Mouse (Mus musculus): ENCODE data around the gene Keap1. TPM values are rescaled to one million over a fixed set of nuclear protein-coding genes. Genes with fewer than 3 reads are reported as not detected.

The Keap1 gene
- polyA plus RNA-seq, 1 experiment from 2014 or later = 60.4 TPM

DNA sequence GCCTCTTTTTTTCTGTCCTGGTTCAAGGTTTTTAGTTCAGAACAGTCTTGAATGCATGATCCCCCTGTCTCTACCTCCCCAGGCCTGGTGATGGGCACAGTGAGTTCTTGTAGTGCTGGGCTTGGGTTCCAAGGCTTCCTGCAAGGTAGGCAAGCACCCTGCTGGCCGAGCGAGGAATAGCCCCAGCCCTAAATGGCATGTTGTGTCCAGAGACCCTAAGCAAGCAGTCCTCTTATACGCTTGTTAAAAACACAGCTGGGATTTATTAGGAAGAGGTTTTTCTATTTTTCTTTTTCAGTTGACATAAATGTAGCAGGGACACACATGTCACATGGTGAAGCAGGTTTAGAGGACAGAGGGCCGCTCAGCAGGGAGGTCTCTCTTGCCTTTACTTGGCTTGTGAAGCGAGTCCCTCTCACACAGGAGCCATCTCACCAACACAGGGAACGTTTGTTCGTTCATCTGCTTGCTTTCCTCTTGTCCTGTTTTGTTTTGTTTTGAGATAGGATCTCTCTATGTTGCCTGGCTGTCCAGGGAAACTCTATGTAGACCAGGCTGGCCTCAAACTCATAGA, 25.5 kb downstream of the Keap1 start:
- Histone ChIP-seq H3K27ac (ENCODE audit: low read length) (no peak overlapping the region), H3K4me1 (replicated peaks; ENCODE audit: control insufficient read depth, insufficient read depth, low read length) (no peaks in the 10 kb centered on the region), H3K4me3 (ENCODE audit: low read length) (no peak overlapping the region), H3K36me3 (ENCODE audit: control insufficient read depth, insufficient read depth, low read length) (no peaks in the 10 kb centered on the region), H3K9me3 (ENCODE audit: control insufficient read depth, low read length) (no peaks in the 10 kb centered on the region), H3K4me2 (ENCODE audit: low read depth, low read length) (no peak overlapping the region), H3K9ac (ENCODE audit: low read length) (no peak overlapping the region), H3K27me3 (ENCODE audit: control insufficient read depth, insufficient read depth, low read depth, low read length) (no peaks in the 10 kb centered on the region)
- 40% methylated on average over 7 of the region's 7 CpGs for WGBS
- ATAC-seq (ENCODE audit: low read depth) = no peak

- no peak for ATAC-seq (ENCODE audit: low read depth)
- Histone ChIP-seq H3K4me3 (ENCODE audit: low read length) (no peak overlapping the region), H3K4me2 (ENCODE audit: low read depth, low read length) (no peak overlapping the region), H3K27me3 (ENCODE audit: control insufficient read depth, insufficient read depth, low read depth, low read length) (no peaks in the 10 kb centered on the region), H3K4me1 (replicated peaks; ENCODE audit: control insufficient read depth, insufficient read depth, low read length) (no peaks in the 10 kb centered on the region), H3K36me3 (ENCODE audit: control insufficient read depth, insufficient read depth, low read length) (no peaks in the 10 kb centered on the region), H3K9ac (ENCODE audit: low read length) (no peak overlapping the region), H3K27ac (ENCODE audit: low read length) (no peak overlapping the region), H3K9me3 (ENCODE audit: control insufficient read depth, low read length) (no peaks in the 10 kb centered on the region)
- 75% methylated on average over 7 of the region's 7 CpGs for WGBS
Observed at GRCm38 (mm10) chr9:21211624-21212023, 27.5 kb downstream of the Keap1 start.

GRCm38 (mm10) chr9:21210821-21211220, 28.3 kb downstream of the Keap1 start:
- no peak overlapping the region for H3K9ac ChIP-seq (ENCODE audit: low read length)
- no peaks in the 10 kb centered on the region for H3K27me3 ChIP-seq (ENCODE audit: control insufficient read depth, insufficient read depth, low read depth, low read length)
- no peak overlapping the region for H3K27ac ChIP-seq (ENCODE audit: low read length)
- H3K9me3 ChIP-seq (ENCODE audit: control insufficient read depth, low read length) = no peaks in the 10 kb centered on the region
- H3K4me1 ChIP-seq (replicated peaks; ENCODE audit: control insufficient read depth, insufficient read depth, low read length) = no peaks in the 10 kb centered on the region
- no peak overlapping the region for H3K4me3 ChIP-seq (ENCODE audit: low read length)
- no peak overlapping the region for H3K4me2 ChIP-seq (ENCODE audit: low read depth, low read length)
- 77% methylated on average over 6 of the region's 6 CpGs for WGBS
- no peaks in the 10 kb centered on the region for H3K36me3 ChIP-seq (ENCODE audit: control insufficient read depth, insufficient read depth, low read length)
- no peak for ATAC-seq (ENCODE audit: low read depth)

- 67% methylated on average over 2 of the region's 2 CpGs for WGBS
- no peak overlapping the region for H3K9ac ChIP-seq (ENCODE audit: low read length)
- peaks cover 6% of the 10 kb centered on the region for H3K4me1 ChIP-seq (replicated peaks; ENCODE audit: control insufficient read depth, insufficient read depth, low read length)
- no peak overlapping the region for H3K27ac ChIP-seq (ENCODE audit: low read length)
- no peak overlapping the region for H3K4me3 ChIP-seq (ENCODE audit: low read length)
- no peak for ATAC-seq (ENCODE audit: low read depth)
- no peaks in the 10 kb centered on the region for H3K9me3 ChIP-seq (ENCODE audit: control insufficient read depth, low read length)
- H3K4me2 ChIP-seq (ENCODE audit: low read depth, low read length) = no peak overlapping the region
- H3K36me3 ChIP-seq (ENCODE audit: control insufficient read depth, insufficient read depth, low read length) = no peaks in the 10 kb centered on the region
- no peaks in the 10 kb centered on the region for H3K27me3 ChIP-seq (ENCODE audit: control insufficient read depth, insufficient read depth, low read depth, low read length)
Observed at GRCm38 (mm10) chr9:21208626-21209025, 30.5 kb downstream of the Keap1 start.

DNA sequence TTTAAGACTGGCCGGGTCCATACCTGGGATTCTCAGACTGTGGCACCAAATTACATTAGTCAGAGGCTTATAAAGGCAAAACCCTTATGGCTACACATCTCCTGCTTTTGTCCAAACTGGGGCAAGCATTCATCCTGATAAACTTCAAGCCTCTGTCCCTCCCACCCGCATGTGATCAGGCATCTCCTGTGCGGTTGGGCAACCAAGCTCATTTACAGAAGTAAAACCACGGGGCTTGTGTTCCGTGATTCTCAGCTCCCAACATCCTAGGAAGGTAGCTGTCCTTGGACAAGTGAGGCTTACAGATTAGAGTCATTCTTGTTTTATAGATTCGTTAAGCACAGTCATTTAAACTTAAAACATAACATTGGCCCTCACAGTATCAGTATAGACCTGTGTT, 32.3 kb downstream of the Keap1 start:
- H3K4me3 ChIP-seq (ENCODE audit: low read length) = no peak overlapping the region
- no peak overlapping the region for H3K9ac ChIP-seq (ENCODE audit: low read length)
- WGBS = 80% methylated on average over 6 of the region's 6 CpGs
- H3K27ac ChIP-seq (ENCODE audit: low read length) = no peak overlapping the region
- H3K4me2 ChIP-seq (ENCODE audit: low read depth, low read length) = no peak overlapping the region
- H3K4me1 ChIP-seq (replicated peaks; ENCODE audit: control insufficient read depth, insufficient read depth, low read length) = peaks cover 6% of the 10 kb centered on the region
- H3K27me3 ChIP-seq (ENCODE audit: control insufficient read depth, insufficient read depth, low read depth, low read length) = no peaks in the 10 kb centered on the region
- H3K36me3 ChIP-seq (ENCODE audit: control insufficient read depth, insufficient read depth, low read length) = no peaks in the 10 kb centered on the region
- no peak for ATAC-seq (ENCODE audit: low read depth)
- no peaks in the 10 kb centered on the region for H3K9me3 ChIP-seq (ENCODE audit: control insufficient read depth, low read length)

DNA sequence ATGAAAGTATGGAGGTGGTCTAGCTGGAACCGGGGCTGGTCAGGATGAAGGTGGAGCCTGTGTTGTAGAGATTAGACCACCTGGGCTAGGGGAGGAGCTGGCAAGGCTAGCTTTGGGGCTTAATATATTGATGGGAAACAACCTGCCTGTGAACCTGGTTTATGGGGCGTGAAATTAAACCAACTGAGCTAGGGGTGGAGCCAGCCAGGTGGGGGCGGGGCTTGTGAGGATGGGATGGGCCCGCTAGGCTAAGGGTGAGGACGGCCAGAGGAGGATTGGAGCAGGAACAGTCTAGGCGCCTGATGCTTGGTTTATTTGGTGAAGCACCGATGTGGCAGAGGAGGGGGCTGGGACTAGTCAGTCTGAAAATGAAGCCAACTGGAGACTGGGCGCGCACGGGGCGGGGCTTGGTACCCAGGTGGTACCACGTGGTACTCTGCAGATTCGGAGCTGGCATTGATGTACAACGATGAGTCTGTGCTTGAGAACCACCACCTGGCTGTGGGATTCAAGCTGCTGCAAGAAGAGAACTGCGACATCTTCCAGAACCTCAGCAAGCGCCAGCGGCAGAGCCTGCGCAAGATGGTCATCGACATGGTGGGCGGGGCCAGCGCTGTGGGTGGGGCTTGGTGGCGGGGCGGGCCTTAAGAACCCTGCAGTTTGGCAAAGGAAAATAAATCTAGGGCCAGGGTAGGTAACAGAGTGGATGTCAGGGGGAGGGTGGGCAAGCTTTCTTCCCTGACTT, 34.5 kb downstream of the Keap1 start:
- 5% methylated on average over 23 of the region's 23 CpGs for WGBS
- Histone ChIP-seq H3K4me1 (replicated peaks; ENCODE audit: control insufficient read depth, insufficient read depth, low read length) (peaks cover 6% of the 10 kb centered on the region), H3K27me3 (ENCODE audit: control insufficient read depth, insufficient read depth, low read depth, low read length) (no peaks in the 10 kb centered on the region), H3K27ac (ENCODE audit: low read length) (no peak overlapping the region), H3K36me3 (ENCODE audit: control insufficient read depth, insufficient read depth, low read length) (peaks cover 2% of the 10 kb centered on the region; the same call in 1 of the 2 replicates), H3K9me3 (ENCODE audit: control insufficient read depth, low read length) (no peaks in the 10 kb centered on the region), H3K9ac (ENCODE audit: low read length) (0 out of 2 replicates have a peak overlapping the region, but pooled peaks have one; percentile 41), H3K4me2 (ENCODE audit: low read depth, low read length) (peak overlapping the region; percentile 66), H3K4me3 (ENCODE audit: low read length) (peak overlapping the region; percentile 46)
- peak; percentile 59; the same call in 1 of the 2 replicates for ATAC-seq (ENCODE audit: low read depth)

DNA sequence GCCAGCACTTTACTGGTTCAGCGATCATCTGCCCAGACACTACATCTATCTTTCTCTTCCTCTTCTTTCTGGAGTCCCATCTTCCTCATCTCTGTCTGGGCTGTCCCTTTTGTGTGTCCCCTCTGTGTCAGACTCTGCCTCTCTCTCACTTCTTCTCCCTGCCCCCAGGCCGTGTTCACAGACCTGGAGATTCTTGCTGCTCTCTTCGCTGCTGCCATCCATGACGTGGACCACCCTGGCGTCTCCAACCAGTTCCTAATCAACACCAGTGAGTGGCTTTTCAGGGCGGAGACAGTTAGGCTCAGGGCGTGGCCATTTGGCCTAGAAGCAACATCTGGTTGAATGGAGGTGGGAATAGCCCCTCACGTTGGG, 35.0 kb downstream of the Keap1 start:
- ATAC-seq (ENCODE audit: low read depth) = no peak
- H3K4me2 ChIP-seq (ENCODE audit: low read depth, low read length) = no peak overlapping the region; the same call in 1 of the 2 replicates
- H3K4me3 ChIP-seq (ENCODE audit: low read length) = no peak overlapping the region
- WGBS = 34% methylated on average over 8 of the region's 8 CpGs
- no peak overlapping the region for H3K9ac ChIP-seq (ENCODE audit: low read length)
- no peak overlapping the region for H3K27ac ChIP-seq (ENCODE audit: low read length)
- peaks cover 6% of the 10 kb centered on the region for H3K4me1 ChIP-seq (replicated peaks; ENCODE audit: control insufficient read depth, insufficient read depth, low read length)
- peaks cover 2% of the 10 kb centered on the region; the same call in 1 of the 2 replicates for H3K36me3 ChIP-seq (ENCODE audit: control insufficient read depth, insufficient read depth, low read length)
- no peaks in the 10 kb centered on the region for H3K9me3 ChIP-seq (ENCODE audit: control insufficient read depth, low read length)
- H3K27me3 ChIP-seq (ENCODE audit: control insufficient read depth, insufficient read depth, low read depth, low read length) = no peaks in the 10 kb centered on the region

DNA sequence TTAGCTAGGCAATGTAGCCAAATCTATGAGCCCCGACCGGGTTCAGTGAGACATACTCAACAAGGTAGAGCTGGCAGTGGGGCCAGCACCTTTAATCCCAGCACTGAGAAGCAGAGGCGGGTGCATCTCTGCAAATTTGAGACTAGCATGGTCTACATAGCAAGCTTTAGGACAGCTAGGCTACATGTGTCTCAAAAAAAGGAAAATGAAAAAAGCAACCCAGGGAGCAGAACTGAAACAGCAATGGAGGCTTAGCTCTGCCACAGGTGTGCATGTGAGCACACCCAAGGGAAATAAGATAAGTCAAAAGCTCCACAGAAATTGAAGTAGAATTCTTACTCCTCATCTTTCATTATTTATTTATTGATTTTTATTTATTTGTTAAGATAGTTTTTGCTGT, 40.2 kb downstream of the Keap1 start:
- WGBS = 85% methylated on average over 3 of the region's 3 CpGs
- Histone ChIP-seq H3K36me3 (ENCODE audit: control insufficient read depth, insufficient read depth, low read length) (peaks cover 2% of the 10 kb centered on the region; the same call in 1 of the 2 replicates), H3K9ac (ENCODE audit: low read length) (no peak overlapping the region), H3K4me3 (ENCODE audit: low read length) (no peak overlapping the region), H3K9me3 (ENCODE audit: control insufficient read depth, low read length) (no peaks in the 10 kb centered on the region), H3K4me2 (ENCODE audit: low read depth, low read length) (no peak overlapping the region), H3K27ac (ENCODE audit: low read length) (no peak overlapping the region), H3K4me1 (replicated peaks; ENCODE audit: control insufficient read depth, insufficient read depth, low read length) (peaks cover 4% of the 10 kb centered on the region; the same call in 1 of the 2 replicates), H3K27me3 (ENCODE audit: control insufficient read depth, insufficient read depth, low read depth, low read length) (no peaks in the 10 kb centered on the region)
- no peak for ATAC-seq (ENCODE audit: low read depth)

DNA sequence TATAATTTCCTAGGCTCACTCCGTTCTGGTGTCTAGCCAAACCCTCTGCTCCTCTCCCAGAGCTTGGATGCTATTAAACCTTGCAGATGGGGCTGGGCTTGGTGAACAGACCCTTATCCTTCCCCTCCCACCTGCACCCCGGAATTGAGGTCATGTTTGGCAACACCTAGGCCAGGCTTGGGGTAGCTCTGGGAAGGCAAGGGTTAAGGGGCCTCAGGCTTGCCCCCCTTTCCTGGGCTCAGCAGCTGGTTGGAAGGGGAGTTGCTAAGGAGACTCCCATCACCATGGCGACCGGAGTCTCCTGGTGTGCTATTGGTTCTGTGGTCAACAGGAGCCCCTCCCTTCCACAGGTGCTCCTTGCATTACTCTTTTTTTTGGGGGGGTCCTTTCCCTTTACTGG, 41.2 kb downstream of the Keap1 start:
- Histone ChIP-seq H3K36me3 (ENCODE audit: control insufficient read depth, insufficient read depth, low read length) (peaks cover 2% of the 10 kb centered on the region; the same call in 1 of the 2 replicates), H3K9me3 (ENCODE audit: control insufficient read depth, low read length) (no peaks in the 10 kb centered on the region), H3K4me2 (ENCODE audit: low read depth, low read length) (no peak overlapping the region), H3K9ac (ENCODE audit: low read length) (no peak overlapping the region), H3K4me3 (ENCODE audit: low read length) (no peak overlapping the region), H3K27me3 (ENCODE audit: control insufficient read depth, insufficient read depth, low read depth, low read length) (no peaks in the 10 kb centered on the region), H3K27ac (ENCODE audit: low read length) (no peak overlapping the region), H3K4me1 (replicated peaks; ENCODE audit: control insufficient read depth, insufficient read depth, low read length) (peaks cover 4% of the 10 kb centered on the region; the same call in 1 of the 2 replicates)
- ATAC-seq (ENCODE audit: low read depth) = no peak
- WGBS = 25% methylated on average over 4 of the region's 4 CpGs

Measured in lung, embryonic 16.5 days (tissue).